Mouse (Mus musculus): Measurements from ENCODE around the gene Rtl1.

Rtl1 gene

DNA sequence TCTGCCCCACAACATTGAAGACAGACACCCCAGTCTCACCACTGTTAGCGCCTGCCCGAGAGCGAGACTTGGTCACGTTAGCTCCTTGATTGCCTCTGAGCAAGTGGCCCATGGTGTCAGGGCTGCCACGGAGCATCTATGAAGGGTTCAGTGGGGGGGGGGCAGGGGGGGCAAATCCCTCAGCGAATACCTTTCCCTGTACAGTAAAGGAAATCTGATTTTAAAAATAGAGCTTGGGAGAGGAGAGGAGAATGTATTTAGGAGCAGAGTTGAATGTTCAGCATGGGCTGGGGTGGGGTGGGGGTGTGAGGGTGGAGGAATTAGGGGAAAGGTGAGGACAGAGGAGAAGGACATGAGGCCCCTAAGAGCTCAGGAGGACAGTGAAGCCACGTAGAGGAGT, at the start of gene Rtl1:
TSS of gene Rtl1 (minus strand) at position 101 of the 400 bp plus-strand sequence.
- no peak for DNase-seq (ENCODE audit: low read depth)

DNA sequence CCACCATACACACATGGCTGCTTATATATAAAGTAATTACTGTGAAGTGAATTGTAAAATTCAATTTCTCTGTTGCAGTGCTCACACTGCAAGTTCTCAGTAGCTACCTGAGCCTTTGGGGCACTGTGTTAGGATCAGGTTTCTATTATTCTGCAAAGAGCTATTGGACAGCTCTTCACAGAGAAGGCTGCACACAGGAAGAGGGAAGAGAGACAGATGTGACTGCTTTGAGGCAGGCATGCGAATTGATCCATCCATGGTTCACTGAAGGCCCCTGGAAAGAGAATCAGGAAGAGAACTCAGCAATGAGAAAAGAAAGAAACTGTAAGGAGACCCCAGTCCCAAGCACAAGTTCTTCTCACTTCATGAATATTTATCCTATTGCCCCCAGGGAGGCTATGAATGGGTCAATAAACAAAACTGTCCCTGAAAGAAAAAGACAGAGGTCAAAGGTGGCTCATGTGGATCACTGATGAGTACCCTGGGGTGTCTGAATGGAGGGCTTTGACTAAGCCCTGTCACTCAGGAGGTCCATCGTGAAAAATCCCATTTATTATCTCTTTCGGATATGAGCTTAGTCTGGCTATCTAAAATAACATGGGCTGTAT, 40.5 kb upstream of the Rtl1 start:
- DNase-seq (ENCODE audit: low read depth), result no peak

GRCm38 (mm10) chr12:109632035-109632434, 31.9 kb upstream of the Rtl1 start:
- DNase-seq (ENCODE audit: low read depth), result no peak

- no peak for DNase-seq (ENCODE audit: low read depth)
These were observed 28.8 kb upstream of the Rtl1 start for GRCm38 (mm10) chr12:109628887-109629286.

- no peak for DNase-seq (ENCODE audit: low read depth)
These were observed 26.8 kb upstream of the Rtl1 start for GRCm38 (mm10) chr12:109626910-109627309.

- no peak for DNase-seq (ENCODE audit: low read depth)
These were observed 20.1 kb upstream of the Rtl1 start for GRCm38 (mm10) chr12:109620196-109620595.

- DNase-seq (ENCODE audit: low read depth), result no peak
These were observed 17.9 kb upstream of the Rtl1 start for GRCm38 (mm10) chr12:109617993-109618392.

- no peak for DNase-seq (ENCODE audit: low read depth)
These were observed 17.0 kb upstream of the Rtl1 start for GRCm38 (mm10) chr12:109617126-109617525.

GRCm38 (mm10) chr12:109615371-109615770, 15.2 kb upstream of the Rtl1 start:
- DNase-seq (ENCODE audit: low read depth), result no peak

- no peak for DNase-seq (ENCODE audit: low read depth)
These were observed 14.3 kb upstream of the Rtl1 start for GRCm38 (mm10) chr12:109614416-109614815.

DNA sequence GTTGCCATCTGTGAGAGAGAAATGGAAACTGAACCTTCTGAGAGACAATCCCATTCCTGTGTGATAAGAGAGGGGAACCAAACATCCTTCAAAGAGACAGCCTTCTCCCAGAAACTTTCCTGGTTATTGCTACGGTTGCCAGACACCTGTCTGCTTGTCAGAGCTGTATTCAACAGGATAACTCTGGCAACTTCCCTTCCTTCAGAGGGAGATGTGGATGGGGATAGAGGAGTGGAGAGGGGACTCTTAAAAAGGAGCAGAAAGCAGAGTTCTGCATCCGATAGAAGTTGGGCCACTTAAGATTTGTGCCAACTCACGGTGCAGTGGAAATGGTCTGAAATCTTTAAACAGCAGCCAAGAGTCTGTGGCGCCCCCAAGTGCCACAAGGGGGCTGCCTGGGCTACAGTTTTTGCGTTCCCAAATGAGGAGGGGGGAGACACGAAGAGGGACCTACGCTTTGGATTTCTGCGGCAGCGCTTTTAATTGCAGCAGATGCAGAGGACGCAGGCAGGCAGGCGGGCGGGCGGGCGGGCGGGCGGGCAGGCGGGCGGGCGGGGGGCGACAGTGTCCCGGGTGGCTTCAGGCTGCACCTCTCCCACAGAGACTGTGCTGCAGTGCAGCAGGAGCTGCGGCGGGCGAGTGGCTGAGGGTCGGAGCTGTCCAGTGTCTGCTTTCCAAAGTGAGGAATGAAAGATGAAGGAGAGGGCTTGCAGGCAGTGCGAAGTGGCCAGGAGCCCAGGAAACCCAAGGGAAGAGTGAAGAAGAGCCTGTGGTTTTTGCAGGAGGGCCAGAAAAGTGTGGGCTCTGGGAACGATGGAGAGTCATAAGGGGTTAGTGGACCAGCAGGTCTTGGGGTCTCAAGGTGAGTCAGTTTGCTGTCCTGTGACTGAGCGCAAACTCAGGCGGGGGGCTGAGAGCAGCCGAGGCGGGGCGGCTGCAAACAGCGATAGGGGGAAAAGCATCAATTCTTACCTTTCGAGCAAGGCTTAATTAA, 12.6 kb upstream of the Rtl1 start:
- DNase-seq (ENCODE audit: low read depth), result no peak

DNA sequence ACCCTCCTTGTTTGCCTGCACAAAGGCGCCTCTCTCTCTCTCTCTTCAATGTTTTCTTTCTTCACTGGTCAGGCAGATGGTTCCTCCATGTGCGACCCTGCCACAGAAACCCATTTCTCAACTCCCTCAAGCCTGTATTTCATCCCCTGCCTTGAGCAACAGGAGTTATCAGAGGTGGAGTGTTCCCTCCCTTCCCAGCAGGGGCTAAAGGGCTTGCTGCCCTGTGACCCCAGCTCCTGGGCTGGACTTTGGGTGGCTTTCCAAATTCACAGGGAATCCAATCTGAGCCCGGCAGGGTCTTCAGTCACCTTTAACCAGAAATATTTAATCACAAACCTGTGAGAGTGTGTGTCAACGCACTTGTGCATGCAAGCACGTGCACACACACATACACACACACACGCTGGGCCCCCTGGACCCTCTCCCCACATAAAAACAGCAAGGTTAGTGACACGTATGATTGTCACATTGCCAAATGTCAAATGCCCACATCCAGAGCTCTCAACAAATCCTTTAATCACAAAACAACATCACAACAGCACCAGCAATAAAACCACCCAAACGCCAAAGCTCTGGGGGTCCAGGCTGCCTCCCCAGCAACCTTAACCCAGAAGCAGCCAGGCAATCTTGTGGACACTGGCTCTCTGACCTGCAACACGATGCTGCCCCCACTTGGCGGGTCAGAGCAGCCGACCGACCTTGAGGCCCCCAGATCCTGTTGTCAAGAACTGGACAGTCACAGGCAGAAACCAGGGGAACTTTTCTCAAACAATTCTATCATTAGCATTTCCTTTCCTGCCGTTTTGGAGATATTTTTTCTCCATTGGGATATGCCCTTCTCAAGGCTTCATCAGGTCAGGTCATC, 8.7 kb upstream of the Rtl1 start:
- no peak for DNase-seq (ENCODE audit: low read depth)

DNA sequence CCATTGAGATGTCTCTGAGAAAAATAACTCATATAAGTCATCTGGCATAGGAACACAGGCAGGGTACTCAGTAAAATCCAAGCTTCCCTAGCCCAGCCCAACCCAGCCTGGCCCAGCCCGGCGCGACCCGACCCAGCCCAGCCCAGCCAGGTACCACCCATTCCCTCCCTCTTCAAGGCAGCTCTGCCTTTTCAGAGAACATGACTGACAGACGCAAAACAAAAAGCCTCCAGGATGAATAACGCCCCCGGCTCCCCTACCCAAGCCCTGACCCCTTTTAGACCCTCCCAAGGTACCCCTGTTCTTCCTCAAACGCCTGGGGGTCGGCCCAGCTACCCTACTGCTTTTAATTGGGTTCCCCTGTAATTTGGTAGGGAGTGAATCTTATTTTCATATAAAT, 7.8 kb upstream of the Rtl1 start:
- no peak for DNase-seq (ENCODE audit: low read depth)

DNA sequence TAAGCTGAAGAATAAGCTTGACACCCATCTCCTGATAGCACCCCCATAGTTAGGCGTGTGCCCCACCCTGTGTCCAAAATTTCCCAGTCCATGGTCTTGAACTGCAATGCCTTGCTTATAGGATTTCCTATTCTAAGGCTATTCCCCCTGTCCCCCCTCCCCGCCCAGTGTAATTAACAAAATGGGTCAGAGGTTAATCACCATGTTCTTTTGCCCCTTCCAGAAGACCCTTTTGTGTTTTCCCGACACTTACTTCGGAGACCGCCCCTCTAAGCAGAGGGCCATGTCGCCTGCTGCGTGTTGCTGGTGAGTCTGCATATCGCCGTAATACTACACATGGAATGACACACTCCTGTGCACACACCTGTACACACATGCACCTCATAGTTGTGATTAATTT, 7.1 kb upstream of the Rtl1 start:
- DNase-seq (ENCODE audit: low read depth), result no peak

GRCm38 (mm10) chr12:109604982-109605721, 5.0 kb upstream of the Rtl1 start:
- DNase-seq (ENCODE audit: low read depth), result no peak

GRCm38 (mm10) chr12:109598551-109599250, 1.4 kb downstream of the Rtl1 start:
- DNase-seq (ENCODE audit: low read depth), result no peak

DNA sequence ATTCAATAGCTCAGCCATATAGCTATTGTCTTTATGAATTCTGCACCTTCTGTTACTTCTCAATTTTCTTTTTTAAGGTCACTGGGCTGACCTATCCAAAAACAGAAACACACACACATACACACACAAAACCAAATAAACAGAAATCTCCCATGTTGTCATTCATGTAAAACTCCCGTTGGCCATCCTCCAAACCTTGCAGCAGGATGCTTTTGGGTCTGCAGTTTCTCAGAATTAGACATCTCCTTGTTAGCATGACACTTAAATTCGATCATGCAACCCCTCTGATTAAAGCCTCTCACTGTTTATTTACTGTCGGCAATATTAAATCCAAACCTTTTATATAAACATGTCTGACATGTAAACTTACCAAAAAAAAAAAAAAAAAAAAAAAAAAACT, 3.4 kb downstream of the Rtl1 start:
- DNase-seq (ENCODE audit: low read depth), result no peak

DNA sequence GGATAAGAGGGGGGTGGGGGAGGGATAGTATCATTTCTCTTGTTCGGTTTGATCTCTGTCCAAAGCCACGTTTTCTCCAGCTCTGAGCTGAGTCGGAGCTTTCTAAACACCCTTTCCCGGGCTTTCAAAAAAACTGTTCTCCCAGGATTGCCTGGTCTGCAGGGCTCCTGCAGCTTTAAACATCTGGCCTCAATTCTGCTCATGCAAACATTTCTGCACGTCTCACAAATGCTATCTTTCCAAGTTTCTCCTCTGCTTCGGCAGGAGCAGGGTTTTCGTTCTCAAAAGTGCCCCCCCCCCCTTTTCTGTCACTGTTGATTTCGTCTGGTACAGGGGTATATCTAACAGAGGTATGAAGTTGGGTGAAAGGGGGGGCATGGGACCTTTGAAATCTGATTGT, 3.9 kb downstream of the Rtl1 start:
- DNase-seq (ENCODE audit: low read depth), result no peak

DNA sequence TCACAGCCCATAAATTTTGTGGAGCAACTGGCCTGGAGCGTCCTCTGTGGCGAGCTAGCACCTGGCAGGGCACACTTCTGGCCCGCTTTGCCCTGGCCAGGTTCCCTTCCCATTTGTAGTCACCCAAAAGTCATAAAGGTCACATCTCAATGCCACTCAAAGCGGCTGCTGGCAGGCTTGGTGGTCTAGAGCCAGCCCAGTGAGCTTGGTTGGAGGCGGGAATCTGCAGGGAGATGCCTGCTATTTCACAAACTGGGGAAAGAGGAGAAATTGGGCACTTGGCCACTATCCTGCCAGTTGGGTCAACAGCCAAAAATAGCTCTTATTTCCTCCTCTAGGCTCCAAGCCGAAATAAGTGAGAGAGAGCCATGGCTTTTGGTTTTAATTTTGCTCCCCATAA, 4.4 kb downstream of the Rtl1 start:
- DNase-seq (ENCODE audit: low read depth), result no peak

DNA sequence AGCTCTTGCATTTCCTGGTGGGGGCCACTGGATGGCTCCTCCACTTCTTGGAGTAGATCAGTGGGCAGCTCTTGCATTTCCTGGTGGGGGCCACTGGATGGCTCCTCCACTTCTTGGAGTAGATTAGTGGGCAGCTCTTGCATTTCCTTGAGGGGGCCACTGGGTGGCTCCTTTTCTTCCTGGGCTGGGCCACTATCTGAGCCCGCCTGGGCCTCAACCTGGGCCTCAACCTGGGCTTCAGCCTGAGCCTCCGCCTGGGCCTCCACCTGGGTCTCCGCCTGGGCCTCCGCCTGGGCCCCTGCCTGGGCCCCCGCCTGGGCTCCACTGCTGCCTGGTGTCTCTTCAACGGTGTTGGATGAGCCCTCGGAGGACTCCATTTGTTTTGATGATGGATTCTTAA, 5.2 kb downstream of the Rtl1 start:
- no peak for DNase-seq (ENCODE audit: low read depth)

DNA sequence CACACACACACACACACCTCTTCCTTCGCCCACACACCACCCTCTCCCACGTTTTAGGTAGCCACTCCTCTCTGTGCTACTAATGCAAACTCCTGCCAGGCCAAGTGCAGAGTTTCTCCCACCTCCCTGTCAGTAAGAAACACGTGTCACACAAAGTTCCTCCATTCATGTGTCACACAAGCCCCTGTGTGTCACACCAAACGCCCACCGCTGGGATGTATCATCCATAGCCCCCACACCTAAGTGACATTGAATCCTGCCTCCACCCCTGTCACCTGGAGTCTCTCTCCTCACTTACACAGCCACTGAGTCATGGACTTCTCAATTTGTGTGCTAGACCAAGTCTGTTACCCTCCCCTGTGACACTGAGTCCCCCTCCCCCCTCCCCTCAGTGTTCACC, 17.9 kb downstream of the Rtl1 start:
- no peak for DNase-seq (ENCODE audit: low read depth)
